Mouse (Mus musculus): ENCODE data around the gene Gm7257. TPM values are rescaled to one million over a fixed set of nuclear protein-coding genes. Genes with fewer than 3 reads are reported as not detected.

Gene Gm7257
- polyA plus RNA-seq (2016; fragmentation: Nextera tagmentation; extraction: Ambion mirVana): not detected in 2 replicates

DNA sequence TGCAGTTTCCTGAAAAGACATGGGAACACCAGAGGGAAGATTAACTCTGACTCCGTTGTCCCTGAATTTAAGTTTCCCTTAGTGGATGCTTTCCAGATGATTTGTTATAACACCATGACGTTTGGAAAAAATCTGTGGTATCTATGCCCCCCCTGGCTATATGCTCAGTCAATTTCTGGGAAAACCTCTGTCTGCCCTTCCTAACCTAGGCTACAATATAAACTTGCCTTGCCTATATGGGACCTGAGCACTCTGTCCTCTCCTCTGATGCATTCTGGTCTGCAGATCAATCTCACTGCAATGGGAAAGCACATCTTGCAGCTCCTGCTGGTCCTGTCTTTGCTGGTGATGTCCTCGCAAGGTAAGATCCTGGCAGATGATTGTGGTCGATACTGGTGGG, at the start of gene Gm7257:
Gene Gm7257, plus strand, starts transcription at position 301 of the 400 bp plus-strand sequence.
- no peak for ATAC-seq (ENCODE audit: insufficient number of reproducible peaks, insufficient read depth, low FRiP score, low TSS enrichment, low read depth)
- WGBS: 81% methylated on average over 4 of the region's 4 CpGs
- H3K9me3 ChIP-seq: peaks cover 28% of the 10 kb centered on the region
- no peaks in the 10 kb centered on the region for H3K36me3 ChIP-seq
- no peak within 1 kb of the TSS for H3K9ac ChIP-seq (replicated peaks)
- no peak within 1 kb of the TSS for H3K4me3 ChIP-seq (replicated peaks)
- no peak within 1 kb of the TSS for H3K27ac ChIP-seq
- H3K4me2 ChIP-seq: no peak within 1 kb of the TSS
- H3K4me1 ChIP-seq (replicated peaks): no peaks in the 10 kb centered on the region
- no peaks in the 10 kb centered on the region for H3K27me3 ChIP-seq

GRCm38 (mm10) chr9:36402991-36403390, 28.7 kb upstream of the Gm7257 start:
- Histone ChIP-seq H3K27me3 (no peaks in the 10 kb centered on the region), H3K9me3 (peaks cover 18% of the 10 kb centered on the region; the same call in 1 of the 2 replicates), H3K9ac (replicated peaks) (no peak overlapping the region), H3K4me1 (replicated peaks) (no peaks in the 10 kb centered on the region), H3K4me2 (no peak overlapping the region), H3K4me3 (replicated peaks) (no peak overlapping the region), H3K36me3 (no peaks in the 10 kb centered on the region), H3K27ac (no peak overlapping the region)
- ATAC-seq (ENCODE audit: insufficient number of reproducible peaks, insufficient read depth, low FRiP score, low TSS enrichment, low read depth): no peak
- 59% methylated on average over 2 of the region's 2 CpGs for WGBS

DNA sequence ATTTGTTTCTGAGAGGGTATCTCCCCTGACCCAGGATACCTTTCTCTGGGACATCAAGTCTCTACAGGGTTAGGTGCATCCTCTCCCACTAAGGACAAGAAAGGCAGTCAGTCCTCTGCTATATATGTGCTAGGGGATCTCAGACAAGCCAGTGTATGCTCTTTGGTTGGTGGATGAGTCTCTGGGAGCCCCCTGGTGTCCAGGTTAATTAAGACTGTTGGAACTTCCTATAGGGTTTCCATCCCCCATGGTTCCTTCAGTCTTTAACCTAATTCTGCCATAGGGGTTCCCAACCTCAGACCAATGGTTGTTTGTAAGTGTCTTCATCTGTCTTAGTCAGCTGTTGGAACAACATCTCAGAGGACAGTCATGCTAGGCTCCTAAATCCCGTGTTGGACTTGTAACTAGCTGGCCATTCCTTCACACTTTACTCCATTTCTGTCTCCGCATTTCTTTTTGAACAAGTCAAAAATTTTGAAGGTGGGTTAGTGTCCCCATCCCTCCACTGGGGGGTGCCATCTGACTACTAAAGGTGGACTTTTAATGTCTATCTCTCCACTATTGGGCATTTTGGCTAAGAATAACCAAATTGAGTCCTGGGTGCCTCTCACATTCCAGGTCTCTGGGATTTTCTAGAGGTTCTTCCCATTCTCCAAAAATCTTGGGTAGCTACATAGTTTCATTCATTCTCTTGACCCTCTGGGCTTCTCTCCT, 3.5 kb downstream of the Gm7257 start:
- ATAC-seq (ENCODE audit: insufficient number of reproducible peaks, insufficient read depth, low FRiP score, low TSS enrichment, low read depth): no peak
- WGBS: 40% methylated on average over 2 of the region's 2 CpGs
- H3K4me3 ChIP-seq (replicated peaks): no peak overlapping the region

DNA sequence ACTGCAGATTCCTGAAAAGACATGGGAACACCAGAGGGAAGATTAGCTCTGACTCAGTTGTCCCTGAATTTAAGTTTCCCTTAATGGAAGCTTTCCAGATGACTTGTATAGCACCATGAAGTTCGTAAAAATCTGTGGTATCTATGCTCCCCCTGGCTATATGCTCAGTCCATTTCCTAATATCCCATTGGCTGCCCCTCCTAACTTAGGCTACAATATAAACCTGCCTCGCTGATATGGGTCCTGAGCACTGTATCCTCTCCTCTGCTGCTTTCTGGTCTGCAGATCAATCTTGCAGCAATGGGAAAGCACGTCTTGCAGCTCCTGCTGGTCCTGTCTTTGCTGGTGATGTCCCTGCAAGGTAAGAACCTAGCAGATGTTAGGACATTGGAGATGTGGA, 43.7 kb downstream of the Gm7257 start, which contains the start of gene Gm9513:
Gene Gm9513, plus strand, starts transcription at position 301 of the 400 bp plus-strand sequence.
- no peak within 1 kb of the TSS for H3K9ac ChIP-seq (replicated peaks)
- H3K36me3 ChIP-seq: no peaks in the 10 kb centered on the region
- ATAC-seq (ENCODE audit: insufficient number of reproducible peaks, insufficient read depth, low FRiP score, low TSS enrichment, low read depth): no peak
- H3K4me2 ChIP-seq: no peak within 1 kb of the TSS
- H3K9me3 ChIP-seq: peaks cover 17% of the 10 kb centered on the region
- H3K4me1 ChIP-seq (replicated peaks): no peaks in the 10 kb centered on the region
- no peak within 1 kb of the TSS for H3K4me3 ChIP-seq (replicated peaks)
- H3K27me3 ChIP-seq: no peaks in the 10 kb centered on the region
- no peak within 1 kb of the TSS for H3K27ac ChIP-seq
- 68% methylated on average over 3 of the region's 3 CpGs for WGBS

More for the DNA sequence above, 3.5 kb downstream of the Gm7257 start:
- peaks cover 21% of the 10 kb centered on the region; the same call in 1 of the 2 replicates for H3K9me3 ChIP-seq
- H3K4me1 ChIP-seq (replicated peaks): no peaks in the 10 kb centered on the region
- no peaks in the 10 kb centered on the region for H3K27me3 ChIP-seq
- H3K36me3 ChIP-seq: no peaks in the 10 kb centered on the region
- H3K4me2 ChIP-seq: no peak overlapping the region
- no peak overlapping the region for H3K9ac ChIP-seq (replicated peaks)
- no peak overlapping the region for H3K27ac ChIP-seq

Other genes starting within 250 kb of the Gm7257 start
- gene Gm9513, start 43.8 kb downstream of the Gm7257 start, polyA plus RNA-seq (2016; fragmentation: Nextera tagmentation; extraction: Ambion mirVana): not detected in 2 replicates
- gene Gm5615, start 110.1 kb downstream of the Gm7257 start, polyA plus RNA-seq (2016; fragmentation: Nextera tagmentation; extraction: Ambion mirVana): not detected in 2 replicates
- not detected in 2 replicates for gene Gm17689, start 150.8 kb downstream of the Gm7257 start, polyA plus RNA-seq (2016; fragmentation: Nextera tagmentation; extraction: Ambion mirVana)
- gene A630095E13Rik, start 211.5 kb downstream of the Gm7257 start, polyA plus RNA-seq (2016; fragmentation: Nextera tagmentation; extraction: Ambion mirVana): not detected in 2 replicates

All from limb, embryonic 12.5 days (tissue).